Mouse (Mus musculus) limb, embryonic 14.5 days (tissue): ENCODE measurements at regions not wholly inside any gene's neighbourhood (a gene's known extent, or its start where the extent isn't known, plus 50 kb on each side); places are given as distances from the start of the nearest gene placed in this dataset.

Experiments used
- ATAC-seq: fragments of 200-750 bp; cut with Nextera tagmentation; 2 replicates; pipeline ENCODE4 v1.8.0; 2017; ENCODE audit warnings: low read depth, moderate number of reproducible peaks, moderate TSS enrichment; ENCODE audit not compliant: low FRiP score
- DNase-seq: peaks from one replicate; pipeline ENCODE4 v3.0.0-alpha.2; 2015; ENCODE audit warnings: low spot score
- H3K27ac ChIP-seq: fragments of 300-500 bp; sonication (generic); replicated peaks from 2 replicates; pipeline ENCODE4 v1.5.1; 2014; ENCODE audit warnings: low read depth, mild to moderate bottlenecking, low read length, moderate library complexity, mixed read lengths
- H3K27me3 ChIP-seq: fragments of 300-500 bp; sonication (generic); 2 replicates; pipeline ENCODE4 v1.6.1; 2014; ENCODE audit warnings: low read length, mixed read lengths; ENCODE audit not compliant: control insufficient read depth, insufficient read depth
- H3K36me3 ChIP-seq: fragments of 300-500 bp; sonication (generic); 2 replicates; pipeline ENCODE4 v1.6.1; 2014; ENCODE audit warnings: mild to moderate bottlenecking, low read length, moderate library complexity, mixed read lengths; ENCODE audit not compliant: control insufficient read depth, insufficient read depth
- H3K4me1 ChIP-seq: fragments of 300-500 bp; sonication (generic); 2 replicates; pipeline ENCODE4 v1.6.1; 2014; ENCODE audit warnings: antibody characterized with exemption, low read length, mixed read lengths; ENCODE audit not compliant: control insufficient read depth, insufficient read depth
- H3K4me2 ChIP-seq: fragments of 300-500 bp; sonication (generic); replicated peaks from 2 replicates; pipeline ENCODE4 v1.6.1; 2014; ENCODE audit warnings: low read depth, mild to moderate bottlenecking, low read length, moderate library complexity; ENCODE audit not compliant: severe bottlenecking
- H3K4me3 ChIP-seq: fragments of 300-500 bp; sonication (generic); replicated peaks from 2 replicates; pipeline ENCODE4 v1.5.1; 2014; ENCODE audit warnings: low read length
- H3K9ac ChIP-seq: fragments of 300-500 bp; sonication (generic); 2 replicates; pipeline ENCODE4 v1.6.1; 2014; ENCODE audit warnings: mild to moderate bottlenecking, low read depth, low read length, moderate library complexity; ENCODE audit not compliant: severe bottlenecking
- H3K9me3 ChIP-seq: fragments of 300-500 bp; sonication (generic); 2 replicates; pipeline ENCODE4 v1.6.1; 2016; ENCODE audit warnings: low read length; ENCODE audit not compliant: control insufficient read depth
- POLR2A ChIP-seq: fragments of 200-500 bp; IDR thresholded peaks from 2 replicates; pipeline ENCODE4 v1.8.0; 2012; ENCODE audit warnings: inconsistent platforms, mild to moderate bottlenecking, moderate library complexity, borderline replicate concordance; ENCODE audit not compliant: insufficient read depth, insufficient read length; ENCODE audit errors: extremely low read depth
- WGBS: fragments of 180-500 bp; shearing (Covaris S2); extraction: QIAGEN DNeasy Blood & Tissue Kit; methylation state at CpG from one replicate; pipeline ENCODE4 v1.1.7; 2014; 5-methylcytosine and 5-hydroxymethylcytosine counted together

DNA sequence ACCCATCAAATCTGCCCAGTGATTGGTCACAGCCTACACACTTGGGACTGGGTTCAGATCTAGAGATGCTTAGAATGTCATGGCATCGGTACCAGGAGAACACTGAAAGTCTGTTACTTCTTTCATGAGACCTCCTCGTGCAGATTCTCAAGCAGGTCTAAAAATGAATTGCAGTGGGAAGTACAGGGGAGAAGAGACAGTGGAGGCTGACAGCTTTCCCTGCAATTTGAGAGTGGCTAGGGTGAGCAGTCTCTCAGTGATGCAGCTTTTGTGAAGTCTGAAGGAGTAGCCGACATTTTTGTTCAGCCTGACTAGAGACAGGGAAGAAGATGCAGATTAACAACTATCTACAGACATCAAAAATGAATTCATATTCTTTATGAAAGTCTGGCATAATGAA, 112.5 kb downstream of the Fam198b start:
- H3K36me3 ChIP-seq, result no peaks in the 10 kb centered on the region
- ATAC-seq (no peak), DNase-seq (no peak)
- H3K4me1 ChIP-seq, result no peaks in the 10 kb centered on the region
- H3K27me3 ChIP-seq, result no peaks in the 10 kb centered on the region
- no peaks in the 10 kb centered on the region for H3K9me3 ChIP-seq
- no peak overlapping the region for H3K27ac ChIP-seq
- no peak overlapping the region for H3K4me3 ChIP-seq
- H3K9ac ChIP-seq, result no peak overlapping the region
- no peak for TF ChIP-seq POLR2A
- 76% methylated on average over 3 of the region's 3 CpGs for WGBS
- no peak overlapping the region for H3K4me2 ChIP-seq

DNA sequence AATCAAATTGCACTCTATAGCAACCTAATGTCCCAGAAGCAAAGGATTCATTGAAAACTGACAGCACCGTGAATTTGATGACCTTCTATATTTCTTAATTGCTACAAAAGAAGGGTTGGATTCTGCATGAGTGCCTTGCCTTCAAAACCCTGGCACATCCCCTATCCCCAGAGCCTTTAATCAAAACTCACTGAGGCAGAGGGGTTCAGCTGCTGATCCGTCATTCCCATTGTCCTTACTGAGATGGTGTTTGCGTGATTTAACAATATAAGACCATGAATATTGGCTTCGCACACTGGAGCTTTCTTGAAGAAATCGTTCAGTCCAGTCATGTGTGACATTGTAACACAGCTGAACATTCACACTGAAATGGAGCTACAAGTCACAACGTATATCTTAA, 118.0 kb downstream of the Fam198b start:
- Histone ChIP-seq H3K4me3 (no peak overlapping the region), H3K27ac (no peak overlapping the region), H3K9ac (no peak overlapping the region), H3K4me1 (no peaks in the 10 kb centered on the region), H3K36me3 (no peaks in the 10 kb centered on the region), H3K9me3 (no peaks in the 10 kb centered on the region), H3K4me2 (no peak overlapping the region), H3K27me3 (no peaks in the 10 kb centered on the region)
- 87% methylated on average over 6 of the region's 6 CpGs for WGBS
- DNase-seq (no peak), ATAC-seq (no peak)
- no peak for TF ChIP-seq POLR2A

DNA sequence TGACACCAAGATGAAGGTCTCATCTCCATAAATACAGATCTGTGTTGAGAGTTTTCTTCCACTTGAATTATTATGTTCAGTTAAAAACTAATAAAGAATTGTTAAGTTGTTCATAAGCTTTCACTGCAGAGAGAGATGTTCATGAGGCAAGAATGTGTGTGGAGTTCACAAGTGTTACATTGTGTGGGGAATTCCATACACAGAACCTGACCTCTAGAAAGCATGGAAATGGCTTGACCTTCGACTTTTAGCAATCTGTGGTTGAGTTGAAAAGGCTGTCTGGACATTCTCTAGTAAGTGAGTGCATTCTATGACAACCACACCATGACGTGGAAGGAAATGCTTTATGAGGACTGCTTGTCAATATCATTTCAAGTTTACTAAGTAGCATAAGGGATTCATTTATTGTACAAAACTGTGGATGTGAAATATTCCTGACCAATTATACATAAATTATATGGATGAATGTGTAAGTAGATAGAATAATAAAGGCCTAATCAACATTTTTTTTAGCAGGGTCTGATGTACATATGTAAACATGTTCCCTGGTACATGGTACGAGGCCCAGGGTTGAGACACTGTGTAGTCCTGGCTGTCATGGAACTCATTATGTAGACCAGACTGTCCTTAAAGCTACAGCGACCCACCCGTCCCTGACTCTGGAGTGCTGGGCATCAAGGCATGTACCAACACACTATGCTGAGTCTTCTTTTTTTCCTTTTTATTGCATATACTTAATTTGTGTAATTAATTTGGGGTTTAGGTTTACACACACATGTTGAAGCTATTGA, 119.2 kb downstream of the Fam198b start:
- TF ChIP-seq POLR2A, result no peak
- WGBS, result 56% methylated on average over 5 of the region's 5 CpGs
- ATAC-seq, result 0 out of 2 replicates have a peak, but pooled peaks have one; percentile 26

DNA sequence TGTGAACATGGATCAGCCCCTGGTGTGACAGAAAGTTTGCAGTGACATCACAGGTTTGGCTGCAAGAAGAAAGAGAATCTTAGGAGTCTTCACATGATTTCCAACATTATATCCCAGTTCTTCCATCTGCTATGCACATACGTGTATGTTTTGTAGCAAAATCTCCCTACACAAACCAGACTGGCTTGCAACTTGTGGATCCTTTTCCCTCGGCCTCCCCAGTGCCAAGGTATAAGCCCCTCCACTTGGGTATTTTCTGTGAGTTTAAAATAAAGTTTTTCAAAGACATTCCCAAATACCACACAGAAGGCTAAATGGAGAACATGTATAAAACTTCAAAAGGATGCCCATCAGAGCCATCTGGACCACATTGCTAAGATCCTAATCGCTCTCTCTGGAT, 120.2 kb downstream of the Fam198b start:
- TF ChIP-seq POLR2A, result no peak

More for the DNA sequence above, 119.2 kb downstream of the Fam198b start:
- Histone ChIP-seq H3K9ac (no peak overlapping the region), H3K4me2 (no peak overlapping the region), H3K27ac (no peak overlapping the region), H3K27me3 (no peaks in the 10 kb centered on the region), H3K4me1 (no peaks in the 10 kb centered on the region), H3K4me3 (no peak overlapping the region), H3K36me3 (no peaks in the 10 kb centered on the region), H3K9me3 (no peaks in the 10 kb centered on the region)
- DNase-seq, result peak; percentile 5

DNA sequence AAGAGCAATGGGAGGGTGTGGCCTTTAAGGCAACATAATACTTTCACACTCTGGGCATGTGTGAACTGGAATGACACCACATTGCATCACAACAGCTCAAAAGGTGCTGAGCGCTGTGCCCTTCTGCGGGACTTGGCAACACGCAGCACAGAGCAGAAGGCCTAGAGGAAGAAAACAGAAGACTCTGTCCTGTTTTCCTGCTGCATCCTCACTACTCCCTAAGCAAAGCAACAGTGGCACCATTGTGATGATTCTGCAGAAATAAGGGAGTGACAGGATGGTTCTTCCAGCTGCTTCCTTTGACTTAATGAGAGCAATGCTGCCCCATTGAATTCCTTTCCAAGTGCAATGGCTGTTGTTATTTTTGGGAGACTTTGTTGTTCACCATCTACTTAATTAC, 120.6 kb downstream of the Fam198b start:
- no peak overlapping the region for H3K4me3 ChIP-seq
- no peak overlapping the region for H3K27ac ChIP-seq
- DNase-seq (peak; percentile 9), ATAC-seq (no peak)
- no peaks in the 10 kb centered on the region for H3K36me3 ChIP-seq
- H3K4me1 ChIP-seq, result no peaks in the 10 kb centered on the region
- no peak overlapping the region for H3K9ac ChIP-seq
- H3K4me2 ChIP-seq, result no peak overlapping the region
- no peaks in the 10 kb centered on the region for H3K27me3 ChIP-seq
- 70% methylated on average over 3 of the region's 3 CpGs for WGBS
- no peaks in the 10 kb centered on the region for H3K9me3 ChIP-seq
- TF ChIP-seq POLR2A, result no peak

More for the DNA sequence above, 120.2 kb downstream of the Fam198b start:
- Histone ChIP-seq H3K9me3 (no peaks in the 10 kb centered on the region), H3K27me3 (no peaks in the 10 kb centered on the region), H3K4me3 (no peak overlapping the region), H3K9ac (no peak overlapping the region), H3K4me2 (no peak overlapping the region), H3K36me3 (no peaks in the 10 kb centered on the region), H3K27ac (no peak overlapping the region), H3K4me1 (no peaks in the 10 kb centered on the region)
- ATAC-seq (no peak), DNase-seq (no peak)
- WGBS, result 54% methylated on average over 3 of the region's 3 CpGs
